Mouse (Mus musculus): ENCODE measurements around the gene Tex9. TPM values are rescaled to one million over a fixed set of nuclear protein-coding genes. Genes with fewer than 3 reads are reported as not detected.
"Not testable (repeated sequence)": the region's sequence is repeated elsewhere in the genome, so short reads cannot be mapped to it uniquely, and the experiment has no call there.

Gene Tex9
- polyA plus RNA-seq, 1 experiment, result 15.6 TPM

DNA sequence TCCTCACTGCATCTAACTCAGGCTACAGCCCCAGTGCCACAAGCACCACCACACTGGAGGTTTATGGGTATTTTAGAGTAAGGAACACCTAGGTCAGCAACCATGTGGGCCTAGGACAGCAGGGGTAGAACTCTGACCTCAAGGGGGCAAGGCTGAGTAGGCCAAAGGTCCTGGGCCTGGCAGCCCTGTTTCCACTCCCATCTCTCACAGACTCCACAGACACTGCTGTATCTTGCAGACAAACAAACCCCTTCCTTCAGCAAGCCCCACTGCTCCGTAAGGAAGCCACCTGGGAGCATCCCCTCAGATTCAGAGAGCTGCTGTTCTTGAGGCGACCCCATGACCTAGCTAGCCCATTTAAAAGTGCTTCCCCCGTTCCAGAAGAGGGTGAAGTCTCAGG, 87.1 kb downstream of the Tex9 start:
- Histone ChIP-seq H3K4me3 (ENCODE audit: insufficient read depth, low read length) (no peak overlapping the region), H3K27ac (ENCODE audit: insufficient read depth, low read length) (no peak overlapping the region), H3K4me1 (ENCODE audit: control insufficient read depth, insufficient read depth, low read length) (peaks cover 9% of the 10 kb centered on the region; the same call in 1 of the 2 replicates)
- no peak for TF ChIP-seq POLR2A (IDR thresholded peaks at IDR 0.05; ENCODE audit: low read depth, low read length)
- no peak for TF ChIP-seq CTCF (IDR thresholded peaks at IDR 0.05; ENCODE audit: borderline replicate concordance, insufficient read depth, low read length)

DNA sequence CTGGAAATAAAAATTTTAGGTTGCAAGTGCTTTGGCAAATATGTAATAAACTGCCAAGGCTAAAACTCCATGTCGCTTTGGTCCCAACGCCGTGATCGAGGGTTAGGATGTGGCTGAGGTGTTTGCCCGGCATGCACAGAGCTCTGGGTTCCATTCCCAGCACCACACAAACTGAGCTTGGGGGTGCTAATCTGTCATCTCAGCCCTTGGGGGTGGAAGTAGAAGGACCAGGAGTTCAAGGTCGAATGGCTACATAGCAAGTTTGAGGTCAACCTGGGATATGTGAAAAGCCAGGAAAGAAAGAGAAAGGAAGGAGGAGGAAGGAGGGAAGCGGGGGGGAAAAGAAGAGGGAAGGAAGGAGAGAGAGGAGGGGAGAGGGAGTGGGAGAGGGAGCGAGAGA, 87.6 kb downstream of the Tex9 start:
- H3K4me3 ChIP-seq (ENCODE audit: insufficient read depth, low read length), result no peak overlapping the region
- no peak overlapping the region for H3K27ac ChIP-seq (ENCODE audit: insufficient read depth, low read length)
- TF ChIP-seq CTCF (IDR thresholded peaks at IDR 0.05; ENCODE audit: borderline replicate concordance, insufficient read depth, low read length) (no peak), POLR2A (IDR thresholded peaks at IDR 0.05; ENCODE audit: low read depth, low read length) (no peak)
- peaks cover 6% of the 10 kb centered on the region; the same call in 1 of the 2 replicates for H3K4me1 ChIP-seq (ENCODE audit: control insufficient read depth, insufficient read depth, low read length)

DNA sequence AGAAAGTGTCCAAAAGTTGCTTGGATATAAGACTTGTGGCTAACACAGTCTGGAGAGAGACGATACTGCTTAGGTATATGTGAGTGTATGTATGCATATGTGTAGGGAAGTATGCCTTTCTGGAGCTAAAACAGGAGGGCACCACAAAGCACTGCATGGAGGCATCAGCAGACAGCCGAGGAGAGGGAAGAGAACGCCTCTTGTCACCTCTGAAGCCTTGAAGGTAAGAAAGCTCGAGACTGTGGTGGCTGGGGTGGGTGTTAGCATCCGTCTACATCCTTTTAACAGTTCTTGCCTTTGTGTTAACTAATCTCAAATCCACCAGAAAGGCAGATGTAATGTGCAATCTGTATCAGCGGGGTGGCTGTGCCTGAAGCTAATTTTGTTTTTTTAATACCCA, 88.6 kb downstream of the Tex9 start:
- TF ChIP-seq CTCF (IDR thresholded peaks at IDR 0.05; ENCODE audit: borderline replicate concordance, insufficient read depth, low read length) (no peak), POLR2A (IDR thresholded peaks at IDR 0.05; ENCODE audit: low read depth, low read length) (no peak)
- H3K4me3 ChIP-seq (ENCODE audit: insufficient read depth, low read length), result no peak overlapping the region
- H3K27ac ChIP-seq (ENCODE audit: insufficient read depth, low read length), result no peak overlapping the region
- peaks cover 6% of the 10 kb centered on the region; the same call in 1 of the 2 replicates for H3K4me1 ChIP-seq (ENCODE audit: control insufficient read depth, insufficient read depth, low read length)

DNA sequence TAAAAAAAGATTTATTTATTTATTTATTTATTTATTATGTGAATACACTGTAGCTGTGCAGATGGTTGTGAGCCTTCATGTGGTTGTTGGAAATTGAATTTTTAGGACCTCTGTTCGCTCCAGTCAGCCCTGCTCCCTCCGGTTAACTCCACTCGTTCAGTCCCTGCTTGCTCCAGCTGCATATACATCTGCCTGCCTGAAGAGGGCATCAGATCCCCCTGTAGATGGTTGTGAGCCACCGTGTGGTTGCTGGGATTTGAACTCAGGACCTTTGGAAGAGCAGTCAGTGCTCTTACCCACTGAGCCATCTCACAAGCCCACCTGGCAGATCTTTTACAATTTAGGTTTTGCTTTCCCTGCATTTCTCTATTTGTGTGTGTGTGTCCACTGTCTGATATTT, 90.2 kb downstream of the Tex9 start:
- not testable (repeated sequence) for H3K27ac ChIP-seq (ENCODE audit: insufficient read depth, low read length); H3K4me3 ChIP-seq (ENCODE audit: insufficient read depth, low read length); H3K4me1 ChIP-seq (ENCODE audit: control insufficient read depth, insufficient read depth, low read length)
- TF ChIP-seq CTCF (IDR thresholded peaks at IDR 0.05; ENCODE audit: borderline replicate concordance, insufficient read depth, low read length), result peak; percentile 5; the same call in 1 of the 2 replicates

Other genes starting within 250 kb of the Tex9 start
- gene Zfp280d, start 217.4 kb downstream of the Tex9 start, polyA plus RNA-seq (2011; ENCODE audit: insufficient read length, low read depth, missing spikeins), result 39.8 and 52.3 TPM in 2 replicates
- 6.0 and 10.5 TPM in 2 replicates for gene Mns1, start 54.2 kb downstream of the Tex9 start, polyA plus RNA-seq (2011; ENCODE audit: insufficient read length, low read depth, missing spikeins)
- 32.9 and 33.6 TPM in 2 replicates for gene Rfx7, start 40.0 kb upstream of the Tex9 start, polyA plus RNA-seq (2011; ENCODE audit: insufficient read length, low read depth, missing spikeins)
- 1,359 and 1,364 TPM in 2 replicates for gene Nedd4, start 170.1 kb upstream of the Tex9 start, polyA plus RNA-seq (2011; ENCODE audit: insufficient read length, low read depth, missing spikeins)